Mouse (Mus musculus) frontal cortex, postnatal 10 days (tissue): ENCODE measurements at regions not wholly inside any gene's neighbourhood (a gene's known extent, or its start where the extent isn't known, plus 50 kb on each side); places are given as distances from the start of the nearest gene placed in this dataset.

Source experiments
- DNase-seq, 2 experiments: peaks; one replicate each; pipeline ENCODE4 v3.0.0; 2022; ENCODE audit warnings: low spot score in 2 of 2, mixed read lengths in 1 of 2

DNA sequence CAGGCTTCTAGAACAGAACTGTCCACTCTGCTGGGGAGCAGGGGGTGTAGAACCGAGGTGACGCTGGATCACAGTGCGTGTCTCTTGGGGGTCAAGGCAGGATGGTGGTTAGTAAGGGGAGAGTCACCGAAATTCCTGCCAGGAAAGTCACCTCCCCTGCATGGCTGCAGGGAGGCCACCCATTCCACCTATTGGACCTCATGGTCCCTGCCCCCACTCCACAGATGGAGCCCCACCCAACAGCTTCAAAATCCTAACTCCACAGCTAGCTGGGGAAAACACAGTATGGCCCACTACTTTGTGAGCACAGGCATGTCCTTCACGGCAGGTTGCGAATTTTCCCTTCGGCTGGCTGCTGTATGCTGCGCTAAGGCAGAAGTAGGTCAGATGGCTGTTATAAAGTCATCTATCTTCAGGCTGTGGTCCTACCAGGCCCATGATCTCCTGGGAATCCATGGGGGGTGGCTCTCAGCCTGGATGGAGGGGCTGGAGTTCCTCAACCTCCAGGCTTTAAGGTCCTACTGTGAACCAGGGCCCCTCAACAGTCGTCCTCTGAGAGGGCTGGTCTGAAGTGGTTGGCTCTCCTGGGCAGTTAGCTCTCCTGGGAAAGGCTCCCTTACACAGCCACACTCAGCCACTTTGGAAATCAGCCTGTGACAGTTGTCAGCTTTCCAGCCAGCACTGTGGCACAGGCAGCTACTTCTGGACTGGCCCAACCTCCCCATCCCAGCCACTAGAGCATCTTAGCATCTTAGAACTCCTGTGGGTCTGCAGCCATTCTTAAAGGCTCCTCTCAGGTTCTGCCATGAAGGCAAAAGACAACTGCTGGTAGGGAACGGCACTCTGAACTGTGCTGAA lies 124.0 kb upstream of the Klf14 start:
- DNase-seq = no peak

- DNase-seq = no peak
Measured at GRCm38 (mm10) chr6:31083701-31084100, 124.8 kb upstream of the Klf14 start.

GRCm38 (mm10) chr6:31085063-31085759 lies 126.3 kb upstream of the Klf14 start:
- no peak for DNase-seq

GRCm38 (mm10) chr6:31085760-31086108 lies 126.9 kb upstream of the Klf14 start:
- DNase-seq = no peak

DNA sequence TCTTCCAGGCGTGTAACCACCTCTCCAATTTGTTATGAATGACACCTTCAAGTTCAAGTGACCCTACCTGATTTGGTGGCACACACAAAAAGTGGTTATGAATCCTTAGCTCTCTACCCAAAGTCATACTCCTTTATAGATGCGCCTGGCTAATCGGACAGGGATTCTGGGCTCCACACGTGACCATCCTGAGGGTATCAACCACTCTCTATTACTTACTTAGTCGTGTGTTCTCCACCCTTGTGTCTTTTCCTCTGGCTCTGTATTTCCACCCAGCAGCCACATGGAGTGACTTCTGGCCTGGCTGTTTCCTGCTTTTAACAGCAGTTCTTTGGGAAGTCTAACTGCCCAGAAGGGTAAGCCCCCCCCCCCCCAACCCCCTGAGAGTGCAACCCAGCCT lies 127.4 kb upstream of the Klf14 start:
- no peak for DNase-seq

DNA sequence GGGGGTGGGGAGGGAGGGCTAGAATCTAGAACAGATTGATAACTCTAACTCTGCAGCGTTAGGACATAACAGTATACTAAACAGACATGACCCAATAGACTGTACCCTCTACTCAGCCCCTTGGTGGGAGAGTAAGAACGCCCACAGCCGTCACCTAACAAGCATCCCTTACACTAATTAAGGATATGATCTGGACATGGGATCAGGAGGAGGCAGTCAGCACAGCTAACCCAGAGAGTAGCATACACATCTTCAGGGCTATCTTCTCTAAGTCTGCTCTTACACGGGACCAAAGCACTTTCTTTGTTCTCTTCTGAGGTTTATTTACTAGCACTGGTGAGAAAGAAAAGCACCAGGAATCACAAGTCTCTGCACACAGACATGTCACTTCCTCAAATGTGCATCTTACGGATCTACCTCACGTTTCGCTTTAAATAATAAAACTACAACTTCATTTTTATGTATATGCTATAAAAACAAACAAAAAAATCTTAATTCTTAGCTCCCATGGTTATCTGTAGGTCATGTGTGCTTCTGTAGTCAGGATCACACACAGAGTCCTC lies 128.0 kb upstream of the Klf14 start:
- no peak for DNase-seq

- DNase-seq = no peak
Measured at GRCm38 (mm10) chr6:31087511-31087910, 128.6 kb upstream of the Klf14 start.

DNA sequence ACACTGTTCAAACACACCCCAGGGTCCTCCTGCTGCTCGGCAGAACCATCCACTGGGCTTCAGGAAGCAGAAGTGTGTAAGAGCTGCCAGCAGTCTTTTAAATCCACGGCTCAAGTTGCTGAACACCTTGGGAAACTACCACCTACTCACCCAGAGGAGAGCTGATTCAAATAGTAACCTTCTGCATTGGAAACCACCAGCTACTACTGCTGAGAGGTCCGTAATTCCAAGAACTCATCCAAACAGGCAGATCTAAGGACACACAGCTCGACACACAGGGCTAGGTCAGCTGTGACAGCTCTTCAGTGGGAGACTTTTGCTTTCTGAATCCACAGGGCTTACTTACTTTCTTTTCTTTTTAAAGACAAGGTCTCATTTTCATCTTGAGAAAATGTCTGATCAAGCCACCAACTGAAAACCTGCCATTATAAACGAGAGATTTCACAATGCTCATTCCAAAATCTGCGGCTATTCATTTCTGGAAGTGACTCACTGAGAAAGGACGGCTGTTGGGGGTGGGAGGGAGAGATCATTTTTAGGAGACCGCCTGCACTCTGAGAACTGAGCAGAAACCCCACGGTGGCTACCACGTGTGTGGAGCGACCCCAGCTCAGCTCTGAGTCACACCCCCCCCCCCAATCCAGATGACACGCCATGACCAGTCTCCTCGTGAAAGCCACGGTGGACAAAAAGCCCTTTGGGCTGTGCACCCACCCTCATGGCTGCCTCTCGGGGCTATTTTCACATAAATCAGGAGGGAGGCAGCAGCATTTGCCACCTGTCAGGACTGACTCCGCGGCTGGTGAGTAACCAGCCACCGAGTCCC lies 129.5 kb upstream of the Klf14 start:
- DNase-seq = no peak

DNA sequence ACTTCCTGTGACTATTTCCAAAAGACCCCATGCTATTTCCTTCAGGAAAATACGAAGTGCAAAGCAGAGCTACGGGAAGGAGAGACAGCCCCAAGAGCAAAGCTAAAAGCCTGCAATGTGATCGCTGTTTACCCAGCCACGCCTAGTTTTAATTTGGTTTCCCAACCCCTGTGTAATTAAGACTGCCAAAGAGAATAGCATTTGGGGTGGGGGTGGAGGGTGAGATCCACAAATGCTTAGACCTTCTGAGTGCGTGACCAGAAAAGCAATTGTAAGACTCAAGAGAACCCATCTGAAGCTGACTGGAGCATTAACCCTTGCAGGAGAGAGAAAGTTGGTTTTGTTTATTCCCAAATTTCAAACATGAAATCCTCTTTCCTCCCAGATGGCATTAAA lies 130.1 kb upstream of the Klf14 start:
- no peak for DNase-seq

- DNase-seq = no peak
Measured at GRCm38 (mm10) chr6:31090288-31090687, 131.4 kb upstream of the Klf14 start.

GRCm38 (mm10) chr6:31090791-31091190 lies 131.9 kb upstream of the Klf14 start:
- DNase-seq = no peak

DNA sequence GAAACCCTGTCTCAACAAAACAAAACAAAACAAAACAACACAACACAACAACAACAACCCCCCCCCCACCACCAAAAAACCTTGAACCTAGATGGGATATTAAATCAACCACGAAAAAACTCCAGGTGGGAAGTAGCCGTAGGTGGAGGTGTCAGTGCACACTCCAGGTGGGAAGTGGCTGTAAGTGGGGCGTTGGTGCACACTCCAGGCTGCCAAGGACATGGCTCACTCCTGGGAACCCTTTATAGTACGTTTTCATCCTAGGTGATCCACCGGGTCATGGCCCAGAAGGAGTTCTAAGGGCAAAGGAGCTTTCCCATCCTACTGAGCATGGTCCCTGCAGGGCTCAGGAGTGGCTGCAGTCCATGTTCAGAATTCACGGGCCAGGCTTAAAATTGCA lies 133.4 kb upstream of the Klf14 start:
- DNase-seq = no peak

- DNase-seq = no peak
Measured at GRCm38 (mm10) chr6:31092760-31093159, 133.9 kb upstream of the Klf14 start.

- peak in 1 of 2 experiments; percentile 43 for DNase-seq
Measured at GRCm38 (mm10) chr6:31095943-31096714, 137.3 kb upstream of the Klf14 start.

DNA sequence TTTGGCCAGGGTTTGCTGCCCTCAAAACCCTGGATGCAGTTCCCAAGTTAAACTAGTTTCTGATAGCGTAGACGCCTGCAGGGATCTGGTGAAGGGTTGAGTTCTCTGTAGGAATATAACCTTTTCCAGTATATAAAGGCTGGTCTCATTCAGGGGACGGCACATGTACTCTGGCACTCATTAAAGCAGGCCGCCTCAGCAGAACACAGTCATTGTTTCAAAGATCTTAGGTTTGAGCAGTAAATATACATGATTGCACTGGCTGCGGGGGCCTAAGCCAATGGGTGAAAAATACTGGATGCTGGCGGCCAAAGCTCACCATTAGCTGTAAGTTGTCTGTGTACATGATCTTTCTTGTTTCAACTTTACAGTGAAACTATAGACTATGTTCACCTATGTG lies 137.9 kb upstream of the Klf14 start:
- DNase-seq = no peak

- DNase-seq = no peak
Measured at GRCm38 (mm10) chr6:31097254-31097653, 138.4 kb upstream of the Klf14 start.

DNA sequence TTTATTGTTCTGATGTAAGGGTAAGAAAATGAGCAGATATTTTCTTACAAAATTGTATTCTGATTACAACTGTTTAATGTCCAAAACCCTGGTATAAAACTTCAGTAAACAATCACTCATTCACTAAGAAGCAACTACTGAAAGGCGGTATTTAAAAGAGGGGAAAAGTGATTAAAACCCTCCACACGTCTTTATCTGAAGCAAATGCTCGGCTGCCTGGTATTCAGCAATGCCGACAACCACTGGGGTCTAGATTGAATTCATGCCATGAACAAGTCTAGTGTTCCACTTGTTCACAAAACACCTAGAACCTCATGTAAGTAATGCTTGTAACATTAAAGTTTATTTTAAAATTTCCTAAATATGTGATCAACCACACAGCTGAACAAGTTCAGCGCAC lies 139.2 kb upstream of the Klf14 start:
- DNase-seq = no peak

DNA sequence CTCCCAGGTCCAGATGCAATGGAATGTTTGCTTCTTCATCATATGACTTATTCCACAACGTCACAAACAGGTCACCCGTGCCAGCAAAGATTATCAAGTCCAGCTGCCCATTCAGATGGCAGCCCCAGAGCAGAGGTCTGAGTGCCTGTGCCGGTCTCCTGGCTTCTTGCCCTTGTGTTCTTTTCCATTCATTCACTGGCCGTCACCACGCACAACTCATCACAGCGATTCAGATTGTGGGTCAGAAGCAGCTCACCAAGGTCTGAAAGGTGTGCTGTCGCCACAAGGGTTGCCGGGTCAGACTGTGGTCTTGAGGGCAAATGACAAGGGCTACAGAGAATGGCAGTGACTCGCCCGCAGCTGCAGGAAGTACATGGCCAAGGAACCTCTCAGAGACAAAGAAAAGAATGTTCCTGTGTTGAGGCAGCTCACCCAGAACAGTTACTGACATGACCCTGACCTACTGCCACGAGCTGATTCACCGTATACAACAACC lies 141.3 kb upstream of the Klf14 start:
- DNase-seq = no peak

DNA sequence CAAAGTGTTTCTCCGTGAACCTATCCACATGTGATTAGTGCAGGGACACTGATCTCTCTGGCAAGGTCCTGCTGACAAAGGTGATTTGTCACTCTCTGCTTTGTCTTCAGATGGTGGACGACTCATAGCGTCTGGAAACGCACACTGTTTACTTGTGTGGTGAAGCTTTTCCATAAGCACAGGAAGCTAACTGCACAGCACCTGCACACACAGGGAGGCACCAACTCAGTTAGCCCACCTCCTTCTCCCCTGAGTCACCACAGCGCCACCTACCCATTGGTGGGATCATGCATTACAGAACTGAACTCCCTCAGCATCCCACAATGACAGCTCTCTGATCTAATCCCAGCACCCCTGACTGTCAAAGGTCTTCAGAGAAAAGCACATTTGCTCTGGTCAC lies 141.9 kb upstream of the Klf14 start:
- no peak for DNase-seq

DNA sequence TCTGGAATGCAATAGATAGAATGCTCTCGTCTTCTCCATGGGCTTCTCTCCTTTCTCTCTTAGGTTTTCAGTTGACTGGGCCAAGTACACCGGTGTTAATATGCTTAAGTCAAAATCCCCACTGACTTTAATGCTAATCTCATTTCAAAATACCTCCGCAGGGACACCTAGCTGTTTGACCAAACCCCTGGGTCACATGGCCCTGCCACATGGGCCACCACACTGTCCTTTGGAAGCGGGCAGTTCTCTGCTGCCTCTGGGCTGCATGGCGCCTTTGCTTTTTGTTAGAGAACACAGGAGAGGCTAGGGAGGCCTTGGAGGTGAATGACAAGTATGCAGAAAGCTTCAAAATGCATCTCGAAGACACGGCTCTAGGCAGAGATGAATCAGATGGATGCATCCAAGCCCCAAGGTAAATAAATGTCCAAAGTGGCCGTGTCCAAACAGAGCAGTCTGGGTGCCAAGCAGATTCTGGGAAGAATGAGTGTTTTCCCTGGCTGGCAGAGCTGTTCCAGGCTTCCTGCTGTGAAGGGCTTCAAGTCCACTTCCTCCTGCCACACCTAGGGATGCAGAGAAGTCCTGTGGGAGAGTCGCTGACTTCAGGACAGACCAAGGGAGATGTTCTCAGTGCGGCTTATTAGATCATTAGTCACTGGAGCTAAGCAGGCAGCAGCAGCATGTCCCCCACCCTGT lies 147.4 kb upstream of the Klf14 start:
- DNase-seq = no peak
